12 mouse cellular contexts compared by ENCODE assay signal in the genomic region with DNA sequence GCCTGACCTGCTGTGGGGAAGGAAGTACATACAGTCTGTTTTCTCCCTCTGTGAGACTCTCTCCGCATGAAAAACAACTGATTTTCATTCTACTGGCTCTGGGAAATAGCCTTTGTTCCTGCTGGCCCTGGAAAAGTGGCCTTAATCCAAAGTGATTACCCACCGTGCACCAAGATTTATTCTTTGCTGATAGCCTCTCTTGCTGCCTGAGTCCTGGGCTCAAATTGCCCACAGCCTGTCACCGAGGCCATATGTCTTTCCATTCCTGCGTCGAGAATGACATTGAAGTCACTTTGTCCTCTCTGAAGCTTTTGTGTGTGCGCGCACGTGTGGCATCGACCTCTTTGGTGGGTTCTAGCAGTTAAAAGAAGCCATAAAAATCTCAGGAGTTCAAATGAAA.
A peak's percentile ranks its signal among the peaks of the same experiment; 100 is the strongest.
DNase-seq lines count a peak whose midpoint lies in the region; ATAC-seq lines count a peak whose summit lies in the region.
"Had no signal": no experiment of that assay in that cellular context is flagged by ENCODE, and none has a peak within 500 bp of the region (broad histone marks: within the 10 kb centered on the region; RNA-seq: fewer than 3 reads in every experiment).

No protein-coding gene starts in this region.

- no peaks in the 10 kb centered on the region for H3K36me3 ChIP-seq in forebrain, embryonic 10.5 days (replicated peaks)
- no peaks in the 10 kb centered on the region for H3K36me3 ChIP-seq in forebrain, embryonic 11.5 days (ENCODE audit: control insufficient read depth, insufficient read depth, low read length)
- H3K36me3 ChIP-seq in hindbrain, embryonic 16.5 days (ENCODE audit: control insufficient read depth, insufficient read depth, low read length) = no peaks in the 10 kb centered on the region
- H3K36me3 ChIP-seq in neural tube, embryonic 13.5 days = no peaks in the 10 kb centered on the region
- H3K36me3 ChIP-seq in kidney, embryonic 16.5 days (ENCODE audit: insufficient read depth, low read length) = no peaks in the 10 kb centered on the region

- H3K4me1 ChIP-seq in forebrain, embryonic 10.5 days = peaks cover 10% of the 10 kb centered on the region; the same call in 1 of the 2 replicates
- no peaks in the 10 kb centered on the region for H3K4me1 ChIP-seq in forebrain, embryonic 11.5 days (replicated peaks; ENCODE audit: control insufficient read depth, insufficient read depth, low read length)
- peaks cover 8% of the 10 kb centered on the region for H3K4me1 ChIP-seq in hindbrain, embryonic 16.5 days (ENCODE audit: control insufficient read depth, insufficient read depth, low read depth, low read length)
- H3K4me1 ChIP-seq in neural tube, embryonic 13.5 days (replicated peaks) = peaks cover 25% of the 10 kb centered on the region
- no peaks in the 10 kb centered on the region; the same call in 1 of the 2 replicates for H3K4me1 ChIP-seq in kidney, embryonic 16.5 days (ENCODE audit: insufficient read depth, low read length)

- 78% methylated on average over 9 of the region's 9 CpGs for WGBS in forebrain, embryonic 10.5 days
- 67% methylated on average over 9 of the region's 9 CpGs for WGBS in forebrain, embryonic 11.5 days
- 37% methylated on average over 9 of the region's 9 CpGs for WGBS in hindbrain, embryonic 16.5 days
- WGBS in neural tube, embryonic 13.5 days = 9% methylated on average over 9 of the region's 9 CpGs
- WGBS in kidney, embryonic 16.5 days = 20% methylated on average over 9 of the region's 9 CpGs

- H3K27ac ChIP-seq in forebrain, embryonic 10.5 days = peak overlapping the region; percentile 40; the same call in 1 of the 2 replicates
- no peak overlapping the region for H3K27ac ChIP-seq in forebrain, embryonic 11.5 days (ENCODE audit: low read depth, low read length)
- H3K27ac ChIP-seq in hindbrain, embryonic 16.5 days (ENCODE audit: low read depth, low read length) = peak overlapping the region; percentile 3
- H3K27ac ChIP-seq in neural tube, embryonic 13.5 days (replicated peaks) = peak overlapping the region; percentile 78
- H3K27ac ChIP-seq in kidney, embryonic 16.5 days (ENCODE audit: low read length) = no peak overlapping the region
- H3K27ac ChIP-seq: left cerebral cortex, adult 2 months; liver, embryonic 14.5 days; macrophage had no signal

- no peak for ATAC-seq in forebrain, embryonic 11.5 days (replicated peaks; ENCODE audit: low FRiP score)
- ATAC-seq in hindbrain, embryonic 16.5 days = 0 out of 2 replicates have a peak, but pooled peaks have one; percentile 20
- ATAC-seq in neural tube, embryonic 13.5 days (ENCODE audit: low read depth) = peak; percentile 66
- ATAC-seq in kidney, embryonic 16.5 days (ENCODE audit: low FRiP score, low TSS enrichment) = no peak

- H3K4me3 ChIP-seq in forebrain, embryonic 10.5 days = no peak overlapping the region
- H3K4me3 ChIP-seq in forebrain, embryonic 11.5 days (ENCODE audit: low read depth, low read length) = no peak overlapping the region
- H3K4me3 ChIP-seq in hindbrain, embryonic 16.5 days (ENCODE audit: low read length) = no peak overlapping the region
- H3K4me3 ChIP-seq in neural tube, embryonic 13.5 days = no peak overlapping the region
- H3K4me3 ChIP-seq in kidney, embryonic 16.5 days (ENCODE audit: low read length) = no peak overlapping the region
- H3K4me3 ChIP-seq: left cerebral cortex, adult 2 months had no signal

- no peaks in the 10 kb centered on the region for H3K27me3 ChIP-seq in forebrain, embryonic 10.5 days (ENCODE audit: poor library complexity, severe bottlenecking)
- no peaks in the 10 kb centered on the region for H3K27me3 ChIP-seq in forebrain, embryonic 11.5 days (ENCODE audit: control insufficient read depth, insufficient read depth, low read length)
- no peaks in the 10 kb centered on the region for H3K27me3 ChIP-seq in hindbrain, embryonic 16.5 days (replicated peaks; ENCODE audit: control insufficient read depth, insufficient read depth, low read length)
- H3K27me3 ChIP-seq in neural tube, embryonic 13.5 days = no peaks in the 10 kb centered on the region
- no peaks in the 10 kb centered on the region for H3K27me3 ChIP-seq in kidney, embryonic 16.5 days (ENCODE audit: insufficient read depth, low read length)

- DNase-seq in forebrain, embryonic 10.5 days (ENCODE audit: extremely low spot score, low spot score) = no peak
- DNase-seq in forebrain, embryonic 11.5 days (ENCODE audit: low spot score) = no peak
- peak; percentile 20 for DNase-seq in embryo, embryonic 11.5 days (ENCODE audit: low read depth, low spot score)
- DNase-seq in Muller cell, postnatal 12 days (ENCODE audit: inconsistent ontology term) = no peak
- DNase-seq in layer of hippocampus, postnatal 25 days (ENCODE audit: extremely low spot score in 1 of 2, low spot score in 1 of 2) = no peak
- DNase-seq: kidney, adult 2 months had no signal

- no peak overlapping the region for H3K4me2 ChIP-seq in forebrain, embryonic 11.5 days (ENCODE audit: low read depth, low read length, severe bottlenecking)
- no peak overlapping the region for H3K4me2 ChIP-seq in hindbrain, embryonic 16.5 days (ENCODE audit: low read length)
- H3K4me2 ChIP-seq in neural tube, embryonic 13.5 days = no peak overlapping the region; the same call in 1 of the 2 replicates
- no peak overlapping the region for H3K4me2 ChIP-seq in kidney, embryonic 16.5 days (replicated peaks; ENCODE audit: low read depth, low read length)

- no peaks in the 10 kb centered on the region; the same call in 1 of the 2 replicates for H3K9me3 ChIP-seq in forebrain, embryonic 10.5 days
- H3K9me3 ChIP-seq in forebrain, embryonic 11.5 days (ENCODE audit: control insufficient read depth, low read length) = no peaks in the 10 kb centered on the region
- H3K9me3 ChIP-seq in hindbrain, embryonic 16.5 days (ENCODE audit: control insufficient read depth, low read length) = peaks cover 3% of the 10 kb centered on the region; the same call in 1 of the 2 replicates
- H3K9me3 ChIP-seq in neural tube, embryonic 13.5 days = no peaks in the 10 kb centered on the region
- peaks cover 10% of the 10 kb centered on the region; the same call in 1 of the 2 replicates for H3K9me3 ChIP-seq in kidney, embryonic 16.5 days (ENCODE audit: low read length)

- no peak overlapping the region for H3K9ac ChIP-seq in forebrain, embryonic 11.5 days (ENCODE audit: low read length)
- no peak overlapping the region for H3K9ac ChIP-seq in hindbrain, embryonic 16.5 days (ENCODE audit: low read depth, low read length)
- no peak overlapping the region for H3K9ac ChIP-seq in neural tube, embryonic 13.5 days
- H3K9ac ChIP-seq in kidney, embryonic 16.5 days (replicated peaks; ENCODE audit: low read length) = no peak overlapping the region
- H3K9ac ChIP-seq: liver, embryonic 14.5 days had no signal

Comparison
In these comparisons a context has a peak if more than half of its experiments do, and no peak if none do; other contexts are left out.
1. H3K27ac ChIP-seq: peak in forebrain, embryonic 10.5 days (single experiment), hindbrain, embryonic 16.5 days (single experiment) and neural tube, embryonic 13.5 days (single experiment); none in forebrain, embryonic 11.5 days (single experiment) and kidney, embryonic 16.5 days (single experiment).
2. ATAC-seq: peak in hindbrain, embryonic 16.5 days (single experiment) and neural tube, embryonic 13.5 days (single experiment); none in forebrain, embryonic 11.5 days (single experiment) and kidney, embryonic 16.5 days (single experiment).